Mouse (Mus musculus): ENCODE measurements around the gene Gm49342.

Gene Gm49342

DNA sequence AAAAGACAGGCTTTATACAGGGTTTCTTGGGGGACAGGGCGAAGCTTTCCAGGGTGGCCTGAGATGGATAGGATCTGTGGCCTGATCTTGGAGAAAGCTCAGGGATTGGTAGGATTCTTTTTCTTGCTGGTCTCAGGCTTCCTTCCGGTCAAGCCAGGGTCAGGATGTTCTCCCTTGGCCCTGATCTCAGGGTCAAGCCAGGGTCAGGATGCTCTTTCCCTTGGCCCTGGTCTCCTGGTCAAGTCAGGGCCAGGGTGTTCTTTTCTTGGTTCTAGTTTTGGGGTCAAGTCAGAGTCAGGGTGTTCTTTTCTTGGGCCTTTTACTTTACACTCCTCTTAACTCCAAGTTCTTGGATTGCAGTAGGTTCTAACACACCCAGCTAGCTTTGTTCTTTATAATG lies 43.4 kb downstream of the Gm49342 start:
- DNase-seq: no peak

DNA sequence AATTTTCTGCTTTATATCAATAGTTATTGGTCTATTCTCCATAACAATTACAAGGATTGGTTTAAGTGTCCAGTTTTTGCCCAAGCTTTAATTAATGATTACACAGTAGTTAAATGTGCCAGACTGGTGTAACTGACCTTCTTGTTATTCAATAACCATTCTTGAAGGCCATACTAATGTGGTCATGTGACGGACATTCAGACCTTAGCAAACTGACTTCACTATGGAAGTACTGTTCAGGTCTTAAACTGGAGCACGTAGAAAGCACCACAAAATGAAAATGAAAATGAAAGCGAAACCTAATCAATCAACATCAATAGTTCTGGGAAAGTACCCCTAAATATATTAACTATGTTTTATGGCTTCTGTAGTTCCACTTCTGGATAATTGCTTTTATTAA lies 46.7 kb downstream of the Gm49342 start:
- no peak for DNase-seq

DNA sequence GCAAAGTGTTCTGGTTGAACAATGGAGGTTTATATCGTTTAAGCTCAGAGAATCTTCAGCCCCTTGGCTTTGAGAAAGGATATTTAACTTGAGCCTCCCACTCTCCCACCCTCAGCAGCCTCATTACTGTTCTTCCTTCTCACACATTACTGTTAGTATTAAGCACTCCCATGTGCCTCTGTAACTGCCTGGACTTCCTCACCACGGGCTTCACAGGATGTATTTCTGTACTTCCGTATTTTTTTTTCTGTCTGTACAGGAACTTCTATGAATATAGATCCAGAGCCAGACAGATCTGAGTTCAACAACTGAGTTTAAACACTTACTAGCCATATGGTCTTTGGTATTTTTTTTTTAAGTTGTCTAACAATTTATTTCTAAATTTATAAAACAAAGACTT lies 52.8 kb downstream of the Gm49342 start:
- DNase-seq: no peak

DNA sequence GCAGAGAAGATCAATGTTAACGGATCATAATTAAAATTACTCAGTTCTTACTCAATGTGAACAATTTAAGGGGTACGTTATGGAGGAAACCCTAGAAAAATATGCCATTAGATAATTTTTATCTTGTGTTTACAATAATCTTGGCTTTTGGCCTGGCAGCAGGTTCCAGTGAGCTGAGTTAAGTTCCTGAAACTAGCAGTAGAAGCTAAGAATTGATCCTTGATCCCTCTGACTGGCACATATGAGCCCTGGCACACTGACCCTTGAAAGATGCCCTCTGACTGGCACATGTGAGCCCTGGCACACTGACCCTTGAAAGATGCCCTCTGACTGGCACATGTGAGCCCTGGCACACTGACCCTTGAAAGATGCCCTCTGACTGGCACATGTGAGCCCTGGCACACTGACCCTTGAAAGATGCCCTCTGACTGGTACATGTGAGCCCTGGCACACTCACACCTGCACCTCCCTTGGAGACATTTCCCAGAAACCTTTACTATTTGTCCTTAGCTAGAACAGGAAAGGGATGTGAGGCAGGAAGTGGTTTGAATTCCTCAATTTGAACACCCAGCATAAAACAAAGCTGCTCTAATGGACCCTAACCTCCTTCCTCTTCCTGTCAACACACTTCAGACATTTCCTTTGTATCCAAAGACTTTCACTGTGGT lies 53.8 kb downstream of the Gm49342 start:
- no peak for DNase-seq

DNA sequence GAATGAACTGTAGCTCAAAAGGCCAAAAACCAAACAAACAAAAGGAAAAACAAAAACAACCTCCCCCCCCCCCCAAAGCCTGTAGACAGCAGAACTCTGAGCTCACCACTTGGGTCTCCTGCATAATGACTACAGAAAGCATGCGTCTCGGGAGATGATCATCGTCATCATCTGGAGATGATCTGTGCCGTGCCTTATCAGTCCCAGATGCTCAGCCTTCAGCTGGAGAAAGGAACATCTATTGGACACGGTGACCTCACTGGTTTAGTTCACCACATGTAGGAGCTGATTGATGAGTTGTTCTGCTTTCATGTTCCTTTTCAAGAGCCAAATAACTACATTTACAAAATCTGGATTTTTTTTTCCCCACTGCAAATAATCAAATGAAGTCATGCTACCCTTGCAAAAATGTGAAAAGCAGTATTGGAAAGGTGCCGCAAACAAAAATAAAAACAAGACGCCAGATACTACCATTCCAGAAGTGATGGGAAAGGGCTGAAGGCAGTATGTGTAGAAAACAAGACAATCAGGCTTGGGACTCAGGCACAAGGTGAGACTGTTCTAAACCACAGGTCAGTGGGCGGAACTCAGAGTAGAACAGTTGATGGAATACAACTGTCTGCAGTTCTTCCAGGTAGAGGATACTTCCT lies 63.0 kb downstream of the Gm49342 start, which contains the start of gene Rnase10:
Gene Rnase10, plus strand, starts transcription at position 600 of the 650 bp plus-strand sequence.
- no peak for DNase-seq

DNA sequence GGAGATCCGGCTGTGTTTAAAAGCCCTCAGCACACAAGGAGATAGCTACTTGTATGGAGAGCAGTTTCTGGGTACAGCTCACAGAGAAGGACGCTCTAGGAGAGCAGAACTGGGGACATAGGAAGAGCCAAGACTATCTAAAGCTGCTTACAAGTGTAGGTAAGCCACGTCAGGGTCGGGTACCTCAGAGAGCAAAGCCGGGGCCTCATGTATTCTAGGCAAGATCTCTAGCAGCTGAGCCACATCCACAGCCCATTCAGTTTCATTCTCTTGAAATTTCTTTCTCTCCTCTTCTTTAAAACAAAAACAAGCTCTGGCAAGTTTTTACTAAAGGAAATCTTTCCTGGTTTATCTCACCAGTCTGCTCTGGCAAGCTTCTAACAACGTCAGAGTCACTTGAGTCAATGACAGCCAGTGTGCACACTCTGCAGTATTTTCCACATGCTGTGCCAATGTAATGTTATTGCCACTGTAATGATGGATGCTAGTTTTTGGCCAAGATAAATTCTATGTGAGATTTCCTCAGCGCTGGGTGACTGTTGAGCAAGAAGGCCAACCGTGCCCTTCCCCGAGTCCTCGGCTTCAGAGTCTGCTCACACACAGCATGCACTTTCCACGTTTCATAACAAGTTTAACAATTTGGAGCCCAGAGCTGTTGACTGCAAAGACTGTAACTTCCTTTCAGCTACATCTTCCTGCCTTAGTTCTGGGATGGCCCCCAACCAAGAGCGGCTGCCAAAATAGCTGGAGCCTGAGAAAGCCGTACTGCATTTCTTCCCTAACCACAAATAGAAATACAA lies 63.8 kb downstream of the Gm49342 start:
- peak; percentile 60 for DNase-seq

DNA sequence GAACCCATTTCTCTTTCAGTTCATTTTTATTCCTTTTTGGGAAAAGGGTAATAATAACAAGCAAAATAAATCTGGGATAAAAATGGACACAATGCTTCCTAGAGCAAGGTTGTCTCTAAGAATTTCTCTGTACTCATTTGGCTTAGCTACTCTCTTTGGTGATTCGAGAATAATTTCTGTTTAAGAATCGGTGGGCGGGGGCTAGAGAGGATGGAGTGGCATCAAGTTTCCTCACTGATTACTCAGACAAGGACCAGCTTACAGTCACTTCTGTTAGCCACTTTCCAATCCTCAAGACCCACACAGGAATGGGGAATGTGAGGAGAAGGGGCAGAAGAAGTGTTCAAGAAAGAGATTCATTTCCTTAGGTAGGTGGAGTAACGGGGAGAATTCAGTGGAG lies 64.5 kb downstream of the Gm49342 start:
- DNase-seq: no peak

DNA sequence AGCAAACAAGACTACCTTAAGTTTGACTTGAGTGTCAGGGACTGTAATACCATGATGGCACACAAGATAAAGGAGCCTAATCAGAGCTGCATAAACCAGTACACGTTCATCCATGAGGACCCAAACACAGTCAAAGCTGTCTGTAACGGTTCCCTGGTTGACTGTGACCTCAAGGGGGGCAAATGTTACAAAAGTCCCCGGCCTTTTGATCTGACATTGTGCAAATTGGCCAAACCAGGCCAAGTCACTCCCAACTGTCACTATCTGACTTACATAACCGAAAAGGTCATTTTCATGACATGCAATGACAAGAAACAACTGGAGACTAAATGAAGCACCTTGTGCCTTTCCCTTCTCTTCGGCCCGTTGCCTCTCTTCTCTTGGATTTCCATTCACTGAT lies 65.3 kb downstream of the Gm49342 start:
- peak; percentile 33 for DNase-seq

All from lung, postnatal 14 days (tissue).